Mouse (Mus musculus) heart, embryonic 13.5 days (tissue): Measurements from ENCODE around the gene D3Ertd254e. TPM values are rescaled to one million over a fixed set of nuclear protein-coding genes. Genes with fewer than 3 reads are reported as not detected.
A peak's percentile ranks its signal among the peaks of the same experiment; 100 is the strongest.
"Not testable (repeated sequence)": the region's sequence is repeated elsewhere in the genome, so short reads cannot be mapped to it uniquely, and the experiment has no call there.

Experiments
- ATAC-seq: fragments of 200-750 bp; cut with Nextera tagmentation; 2 replicates; pipeline ENCODE4 v1.8.0; 2017; ENCODE audit warnings: moderate TSS enrichment; ENCODE audit not compliant: insufficient number of reproducible peaks, low FRiP score, low TSS enrichment; ENCODE audit errors: extremely low read depth
- H3K27ac ChIP-seq: fragments of 300-500 bp; sonication (generic); replicated peaks from 2 replicates; pipeline ENCODE4 v1.5.1; 2015; ENCODE audit warnings: moderate library complexity, mild to moderate bottlenecking, inconsistent platforms
- H3K27me3 ChIP-seq: fragments of 300-500 bp; sonication (generic); replicated peaks from 2 replicates; pipeline ENCODE4 v1.6.1; 2015; ENCODE audit warnings: mild to moderate bottlenecking, inconsistent platforms
- H3K36me3 ChIP-seq: fragments of 300-500 bp; sonication (generic); 2 replicates; pipeline ENCODE4 v1.6.1; 2015; ENCODE audit warnings: mild to moderate bottlenecking, inconsistent platforms
- H3K4me1 ChIP-seq: fragments of 300-500 bp; sonication (generic); 2 replicates; pipeline ENCODE4 v1.6.1; 2015; ENCODE audit warnings: inconsistent platforms
- H3K4me2 ChIP-seq: fragments of 300-500 bp; sonication (generic); 2 replicates; pipeline ENCODE4 v1.6.1; 2015; ENCODE audit warnings: inconsistent platforms, mild to moderate bottlenecking, moderate library complexity
- H3K4me3 ChIP-seq: fragments of 300-500 bp; sonication (generic); 2 replicates; pipeline ENCODE4 v1.5.1; 2015; ENCODE audit warnings: moderate library complexity, mild to moderate bottlenecking, inconsistent platforms
- H3K9ac ChIP-seq: fragments of 300-500 bp; sonication (generic); 2 replicates; pipeline ENCODE4 v1.6.1; 2015; ENCODE audit warnings: inconsistent platforms, mild to moderate bottlenecking, moderate library complexity
- H3K9me3 ChIP-seq: fragments of 300-500 bp; sonication (generic); 2 replicates; pipeline ENCODE4 v1.6.1; 2016; ENCODE audit warnings: inconsistent platforms
- WGBS: fragments of 180-500 bp; shearing (Covaris S2); methylation state at CpG from one replicate; pipeline ENCODE4 v1.1.7; 2015; ENCODE audit warnings: mixed read lengths; 5-methylcytosine and 5-hydroxymethylcytosine counted together
- polyA plus RNA-seq: library from polyadenylated mRNA; unstranded; fragments of >200 nt; fragmentation: Nextera tagmentation; extraction: Ambion mirVana; gene quantifications from 2 replicates; pipeline ENCODE4 v1.2.1, GENCODE M21; 2015

D3Ertd254e gene
- 4.1 and 4.8 TPM in 2 replicates for polyA plus RNA-seq

DNA sequence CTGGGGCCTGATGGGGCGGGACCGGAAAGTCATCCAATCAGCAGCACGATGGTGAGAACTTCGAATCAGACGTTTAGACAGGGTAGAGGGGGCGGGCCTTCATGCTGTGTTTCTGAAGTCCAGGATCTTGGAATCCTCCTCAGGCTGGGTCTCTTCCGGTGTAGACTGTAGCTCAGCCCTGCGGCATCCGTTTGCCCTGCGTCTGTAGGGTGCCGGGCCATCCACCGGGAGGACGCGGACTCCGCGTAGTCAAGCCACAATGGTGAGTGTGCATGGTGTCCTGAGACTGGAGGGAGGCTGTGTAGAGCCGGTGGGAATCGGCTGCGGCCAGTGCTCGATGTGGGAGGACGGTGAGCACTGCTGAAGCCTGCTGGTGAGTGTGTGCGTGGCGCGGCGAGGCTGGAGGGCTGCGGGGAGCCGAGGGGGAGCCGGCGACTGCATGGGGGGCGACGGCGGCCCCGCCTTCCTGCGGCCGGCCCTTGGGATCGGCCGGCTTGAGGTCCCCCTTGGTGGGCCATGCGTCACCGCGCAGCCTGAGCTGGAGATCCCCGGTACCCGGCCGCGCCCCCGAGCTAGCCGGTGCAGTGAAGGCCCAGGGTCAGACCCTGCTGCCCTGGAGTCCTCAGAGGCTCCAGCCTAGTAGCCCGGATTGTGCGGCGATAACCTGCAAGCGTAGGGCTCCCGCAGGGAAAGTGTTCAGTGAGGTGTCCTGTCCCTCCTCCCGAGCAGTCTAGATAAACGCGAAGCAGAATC lies at the start of gene D3Ertd254e:
Gene D3Ertd254e (plus strand): TSS at position 84 of the 753 bp plus-strand sequence.
- Histone ChIP-seq H3K4me2 (peak within 1 kb of the TSS; percentile 87), H3K4me1 (peaks cover 33% of the 10 kb centered on the region), H3K9ac (peak within 1 kb of the TSS; percentile 96), H3K4me3 (peak within 1 kb of the TSS; percentile 98), H3K27me3 (no peaks in the 10 kb centered on the region), H3K36me3 (no peaks in the 10 kb centered on the region), H3K27ac (peak within 1 kb of the TSS; percentile 90), H3K9me3 (no peaks in the 10 kb centered on the region)
- under 1% methylated on average over 54 of the region's 54 CpGs for WGBS
- peak; percentile 93 for ATAC-seq

DNA sequence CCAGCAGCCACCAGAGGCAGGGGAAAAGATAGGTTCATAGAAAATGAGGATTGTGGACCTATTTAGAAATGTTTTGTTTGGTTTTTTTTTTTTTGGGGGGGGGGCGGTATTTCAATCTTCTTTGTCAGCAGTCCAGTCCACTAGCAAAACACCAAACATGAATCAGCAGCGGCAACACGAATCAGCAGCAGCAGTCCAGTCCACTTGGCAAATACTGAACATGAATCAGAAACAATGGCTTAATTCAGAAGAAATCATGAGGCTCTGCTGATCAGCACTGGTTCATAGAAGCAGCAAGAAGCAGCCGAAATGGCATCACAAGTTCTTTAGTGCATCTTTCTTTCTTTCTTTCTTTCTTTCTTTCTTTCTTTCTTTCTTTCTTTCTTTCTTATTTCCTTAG lies 34.7 kb upstream of the D3Ertd254e start:
- Histone ChIP-seq H3K9me3 (no peaks in the 10 kb centered on the region), H3K4me3 (no peak overlapping the region), H3K27me3 (no peaks in the 10 kb centered on the region), H3K4me1 (no peaks in the 10 kb centered on the region), H3K36me3 (no peaks in the 10 kb centered on the region), H3K9ac (no peak overlapping the region), H3K4me2 (no peak overlapping the region), H3K27ac (no peak overlapping the region)
- ATAC-seq, result no peak
- 83% methylated on average over 4 of the region's 4 CpGs for WGBS

DNA sequence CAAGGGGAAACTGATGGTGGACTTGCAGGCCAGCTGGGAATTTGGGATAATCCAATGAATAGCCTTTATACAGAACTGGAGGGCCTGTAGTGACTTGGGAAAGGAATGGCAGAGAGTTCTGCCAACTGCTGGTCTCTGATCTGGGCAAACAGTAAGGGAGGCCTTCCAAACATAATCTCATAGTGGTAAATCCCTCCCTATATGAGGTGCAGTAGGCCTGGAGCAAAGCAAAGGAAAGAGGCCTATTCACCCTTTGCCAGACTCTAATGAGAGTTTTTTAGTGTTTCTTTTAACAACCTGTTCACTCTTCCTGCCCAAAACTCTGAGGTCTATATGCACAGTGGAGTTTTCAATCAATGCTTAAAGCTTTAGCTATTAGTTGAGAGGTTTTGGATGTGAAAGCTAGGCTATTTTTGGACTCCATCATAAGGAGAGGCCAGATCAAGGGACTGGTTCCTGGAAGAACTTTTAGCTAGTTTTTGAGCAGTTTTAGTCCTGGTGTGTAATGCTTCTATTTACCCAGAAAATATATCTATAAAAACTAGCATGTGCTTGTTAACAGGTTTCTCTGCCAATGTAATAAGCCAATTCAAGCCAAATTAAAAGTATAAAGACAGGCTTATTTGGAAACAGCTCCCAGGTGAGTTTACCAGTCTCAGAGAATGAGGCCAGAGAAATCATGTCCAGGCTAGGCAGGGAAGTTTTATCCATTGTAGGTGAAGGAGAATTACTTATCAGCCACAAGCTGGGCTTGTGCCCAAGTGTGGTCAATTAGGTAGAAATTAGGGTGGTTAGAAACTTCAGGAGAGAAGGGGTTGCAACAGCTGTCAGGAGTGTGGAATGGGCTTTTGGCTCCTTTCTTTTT lies 30.9 kb upstream of the D3Ertd254e start:
- Histone ChIP-seq H3K36me3 (no peaks in the 10 kb centered on the region), H3K27ac (no peak overlapping the region), H3K4me2 (no peak overlapping the region), H3K4me1 (no peaks in the 10 kb centered on the region), H3K27me3 (no peaks in the 10 kb centered on the region), H3K9ac (no peak overlapping the region), H3K9me3 (peaks cover 5% of the 10 kb centered on the region; the same call in 1 of the 2 replicates), H3K4me3 (no peak overlapping the region)
- ATAC-seq, result no peak

DNA sequence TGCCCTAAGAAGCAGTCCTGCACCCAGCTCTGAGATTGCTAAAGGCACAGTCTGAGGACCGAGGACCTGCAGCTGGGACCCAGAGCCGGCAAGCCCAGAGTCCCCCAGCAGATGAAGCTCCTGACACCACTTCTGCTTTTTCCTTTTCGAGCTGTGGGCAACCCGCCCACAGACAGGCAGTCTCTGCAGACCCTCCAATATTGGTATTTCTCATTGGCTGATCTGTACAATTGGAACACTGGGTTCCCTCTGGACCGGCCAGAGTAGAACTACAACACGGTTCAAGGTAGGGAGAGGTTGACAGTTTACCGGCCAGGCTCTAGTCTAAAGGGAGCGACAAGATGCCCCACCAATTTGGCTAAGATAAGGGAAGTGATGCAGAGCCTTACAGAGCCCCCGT lies 24.6 kb upstream of the D3Ertd254e start:
- 84% methylated on average over 9 of the region's 9 CpGs for WGBS

DNA sequence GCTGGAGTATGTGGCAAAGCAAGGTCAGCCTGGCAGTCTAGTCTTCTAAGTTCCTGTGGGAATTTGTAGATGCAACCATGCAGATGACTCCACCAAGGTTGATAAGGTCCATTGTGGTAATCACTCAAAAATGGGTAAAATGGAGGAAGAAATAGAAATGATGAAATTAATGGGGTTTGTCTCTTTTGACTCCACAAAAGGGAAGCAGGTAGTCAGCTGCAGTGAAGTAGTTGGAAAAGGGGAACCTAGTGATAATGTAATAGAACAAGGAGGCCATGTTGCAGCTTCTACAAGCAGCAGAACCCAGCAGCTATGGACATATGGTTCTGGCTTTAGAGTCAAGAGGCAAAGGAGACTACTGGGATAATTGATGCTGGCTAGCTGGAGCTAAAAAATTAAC lies 14.7 kb upstream of the D3Ertd254e start:
- no peak overlapping the region for H3K4me2 ChIP-seq
- H3K4me1 ChIP-seq, result no peaks in the 10 kb centered on the region
- peaks cover 3% of the 10 kb centered on the region for H3K9me3 ChIP-seq
- no peak overlapping the region for H3K9ac ChIP-seq
- no peak overlapping the region for H3K4me3 ChIP-seq
- ATAC-seq, result no peak
- H3K36me3 ChIP-seq, result no peaks in the 10 kb centered on the region
- H3K27me3 ChIP-seq, result no peaks in the 10 kb centered on the region
- H3K27ac ChIP-seq, result no peak overlapping the region

More for the DNA sequence above, 24.6 kb upstream of the D3Ertd254e start:
- not testable (repeated sequence) for H3K27ac ChIP-seq, H3K27me3 ChIP-seq, H3K9me3 ChIP-seq, H3K4me3 ChIP-seq, ATAC-seq, H3K36me3 ChIP-seq, H3K9ac ChIP-seq, H3K4me2 ChIP-seq, H3K4me1 ChIP-seq

DNA sequence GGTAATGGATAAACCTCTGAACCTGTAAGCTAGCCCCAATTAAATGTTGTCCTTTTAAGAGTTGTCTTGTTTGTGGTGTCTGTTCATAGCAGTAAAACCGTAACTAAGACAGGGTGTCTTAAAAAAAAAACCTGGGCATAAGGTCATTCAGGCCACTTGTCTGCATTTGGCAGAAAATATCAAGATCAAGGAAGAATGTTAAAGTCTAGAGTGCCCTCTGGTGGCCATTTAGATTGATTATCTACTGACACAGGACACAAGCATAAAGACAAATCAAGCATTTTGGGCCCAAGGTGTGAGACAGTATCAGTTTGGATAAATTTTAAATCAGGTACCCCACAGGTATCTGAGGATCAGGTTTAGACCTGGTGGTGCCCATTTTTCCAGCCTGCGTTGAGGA lies 13.3 kb upstream of the D3Ertd254e start:
- Histone ChIP-seq H3K9ac (no peak overlapping the region), H3K4me1 (no peaks in the 10 kb centered on the region), H3K27me3 (no peaks in the 10 kb centered on the region), H3K27ac (no peak overlapping the region), H3K9me3 (peaks cover 5% of the 10 kb centered on the region), H3K36me3 (no peaks in the 10 kb centered on the region), H3K4me3 (no peak overlapping the region), H3K4me2 (no peak overlapping the region)
- 56% methylated on average over 2 of the region's 2 CpGs for WGBS
- no peak for ATAC-seq

DNA sequence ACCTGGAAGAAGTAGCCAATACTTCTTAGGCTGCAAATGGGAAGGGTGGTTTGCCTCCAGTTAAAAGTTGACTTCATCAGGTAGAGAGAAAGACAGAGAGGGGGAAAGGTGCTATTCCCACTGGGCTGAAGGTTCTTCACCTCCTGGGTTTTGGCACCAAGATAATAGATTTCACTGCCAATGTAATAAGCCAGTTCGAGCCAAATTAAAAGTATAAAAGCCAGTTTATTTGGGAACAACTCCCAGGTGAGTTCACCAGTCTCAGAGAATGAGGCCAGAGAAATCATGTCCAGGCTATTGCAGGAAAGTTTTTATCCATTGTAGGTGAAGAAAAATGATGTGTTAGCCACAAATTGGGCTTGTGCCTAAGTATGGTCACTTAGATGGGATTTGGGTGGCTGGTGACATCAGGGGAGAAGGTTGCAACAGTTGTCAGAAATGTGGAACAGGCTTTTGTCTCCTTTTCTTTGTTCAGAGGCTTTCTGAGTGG lies 12.6 kb upstream of the D3Ertd254e start:
- peaks cover 5% of the 10 kb centered on the region for H3K9me3 ChIP-seq
- H3K4me3 ChIP-seq, result no peak overlapping the region
- no peak overlapping the region for H3K9ac ChIP-seq
- H3K36me3 ChIP-seq, result no peaks in the 10 kb centered on the region
- H3K27ac ChIP-seq, result no peak overlapping the region
- H3K27me3 ChIP-seq, result no peaks in the 10 kb centered on the region
- no peak overlapping the region for H3K4me2 ChIP-seq
- no peaks in the 10 kb centered on the region for H3K4me1 ChIP-seq
- ATAC-seq, result no peak
- 68% methylated on average over 1 of the region's 1 CpGs for WGBS

DNA sequence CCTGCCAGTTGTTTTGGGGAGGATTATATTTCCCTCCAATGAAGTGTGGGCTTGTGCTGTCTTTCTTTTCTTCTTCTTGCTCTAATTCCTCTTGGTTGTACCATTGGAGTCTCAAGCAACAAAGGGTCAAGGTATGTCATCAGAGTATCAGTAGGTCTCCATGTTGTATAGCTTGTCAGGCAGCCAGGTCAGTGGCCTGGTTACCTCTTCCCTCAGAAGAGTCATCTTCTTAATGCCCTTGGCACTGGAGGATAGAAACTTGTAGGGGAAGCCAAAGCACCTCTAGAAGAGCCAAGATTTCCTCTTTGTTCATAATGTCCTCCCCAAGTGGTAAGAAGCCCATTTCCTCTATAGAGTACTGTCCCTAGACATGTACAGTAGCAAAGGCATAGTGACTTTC lies 11.8 kb upstream of the D3Ertd254e start:
- no peak overlapping the region for H3K27ac ChIP-seq
- H3K36me3 ChIP-seq, result no peaks in the 10 kb centered on the region

DNA sequence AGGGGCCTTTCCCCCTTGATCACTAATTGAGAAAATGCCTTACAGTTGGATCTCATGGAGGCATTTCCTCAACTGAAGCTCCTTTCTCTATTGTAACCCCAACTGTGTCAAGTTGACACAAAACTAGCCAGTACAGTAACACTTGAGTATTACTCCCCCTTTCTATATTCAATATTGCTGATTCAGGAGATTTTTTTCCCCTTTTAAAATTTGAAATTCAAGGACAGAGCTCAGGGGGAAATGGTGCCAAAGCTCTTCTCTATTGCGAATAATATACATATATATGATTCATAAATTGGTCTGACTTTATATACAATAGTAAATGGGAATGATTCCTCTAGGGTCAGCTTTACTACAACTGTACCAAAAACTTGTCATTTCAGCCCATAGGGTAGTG lies 282 bp upstream of the D3Ertd254e start:
- no peaks in the 10 kb centered on the region for H3K27me3 ChIP-seq
- no peak for ATAC-seq
- H3K9me3 ChIP-seq, result no peaks in the 10 kb centered on the region
- H3K27ac ChIP-seq, result no peak overlapping the region
- WGBS, result 9% methylated on average over 1 of the region's 1 CpGs
- no peak overlapping the region for H3K9ac ChIP-seq
- peaks cover 31% of the 10 kb centered on the region for H3K4me1 ChIP-seq
- H3K4me3 ChIP-seq, result peak overlapping the region; percentile 98
- H3K4me2 ChIP-seq, result peak overlapping the region; percentile 87
- no peaks in the 10 kb centered on the region for H3K36me3 ChIP-seq

More for the DNA sequence above, 11.8 kb upstream of the D3Ertd254e start:
- Histone ChIP-seq H3K4me1 (no peaks in the 10 kb centered on the region), H3K27me3 (no peaks in the 10 kb centered on the region), H3K4me2 (no peak overlapping the region), H3K9ac (no peak overlapping the region), H3K4me3 (no peak overlapping the region), H3K9me3 (peaks cover 5% of the 10 kb centered on the region)
- ATAC-seq, result no peak

DNA sequence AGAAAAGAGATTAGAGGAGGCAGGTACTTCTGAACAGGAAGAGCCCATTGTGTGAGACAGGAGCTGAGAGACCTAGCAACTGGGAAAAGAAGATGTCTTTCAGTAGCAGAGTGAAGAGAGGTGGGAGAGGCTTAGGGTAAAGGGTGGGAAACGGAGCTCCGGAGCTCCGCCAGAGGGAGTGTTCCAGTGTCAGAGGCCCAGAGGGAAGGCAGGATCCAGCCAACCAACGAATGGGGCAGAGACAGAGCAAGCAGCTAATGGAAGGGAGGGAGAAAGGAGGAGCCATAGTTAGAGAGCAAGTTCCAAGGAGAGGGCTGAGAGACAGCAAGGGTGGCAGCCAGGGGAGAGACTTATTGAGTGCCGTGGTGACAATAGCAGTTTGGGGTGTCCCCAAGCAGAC lies 4.5 kb downstream of the D3Ertd254e start:
- 18% methylated on average over 5 of the region's 5 CpGs for WGBS
- H3K4me1 ChIP-seq, result peaks cover 33% of the 10 kb centered on the region
- ATAC-seq, result no peak
- H3K36me3 ChIP-seq, result peaks cover 11% of the 10 kb centered on the region
- H3K9ac ChIP-seq, result no peak overlapping the region
- H3K27me3 ChIP-seq, result no peaks in the 10 kb centered on the region
- peaks cover 11% of the 10 kb centered on the region; the same call in 1 of the 2 replicates for H3K9me3 ChIP-seq
- H3K27ac ChIP-seq, result no peak overlapping the region
- H3K4me2 ChIP-seq, result peak overlapping the region; percentile 39
- no peak overlapping the region for H3K4me3 ChIP-seq

DNA sequence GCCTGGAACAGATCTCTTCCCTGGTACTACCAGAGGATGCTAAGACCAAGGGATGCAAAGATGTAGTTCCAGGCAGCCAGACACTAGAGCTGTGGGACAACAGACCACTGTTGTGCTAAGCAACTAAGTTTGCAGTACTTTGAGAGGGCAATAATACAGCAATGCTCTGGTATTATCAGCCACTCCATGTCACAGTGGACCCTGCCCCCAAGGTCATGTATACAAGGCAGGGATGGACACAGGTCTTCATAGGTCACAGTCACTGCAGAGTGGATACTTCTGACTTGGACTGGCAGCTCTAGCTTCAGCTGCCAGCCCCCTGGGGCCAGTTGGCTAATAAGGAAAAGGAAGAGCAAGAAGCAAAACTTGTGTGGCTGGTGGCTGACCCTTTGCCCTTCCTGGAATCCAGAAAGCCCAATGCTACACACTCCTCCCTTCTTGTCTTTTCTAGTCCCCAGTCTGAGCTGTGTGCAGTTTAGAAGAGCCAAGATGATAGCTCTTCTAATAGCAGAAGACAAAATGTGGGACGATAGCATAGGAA lies 19.9 kb downstream of the D3Ertd254e start:
- no peak for ATAC-seq

More for the DNA sequence above, 19.9 kb downstream of the D3Ertd254e start:
- Histone ChIP-seq H3K9ac (no peak overlapping the region), H3K4me2 (no peak overlapping the region), H3K9me3 (peaks cover 4% of the 10 kb centered on the region; the same call in 1 of the 2 replicates), H3K4me1 (peaks cover 9% of the 10 kb centered on the region; the same call in 1 of the 2 replicates), H3K27me3 (no peaks in the 10 kb centered on the region), H3K4me3 (no peak overlapping the region), H3K27ac (no peak overlapping the region), H3K36me3 (peaks cover 35% of the 10 kb centered on the region)
- WGBS, result 78% methylated on average over 1 of the region's 1 CpGs
